21 mouse cellular contexts compared by ENCODE assay signal in the genomic region with DNA sequence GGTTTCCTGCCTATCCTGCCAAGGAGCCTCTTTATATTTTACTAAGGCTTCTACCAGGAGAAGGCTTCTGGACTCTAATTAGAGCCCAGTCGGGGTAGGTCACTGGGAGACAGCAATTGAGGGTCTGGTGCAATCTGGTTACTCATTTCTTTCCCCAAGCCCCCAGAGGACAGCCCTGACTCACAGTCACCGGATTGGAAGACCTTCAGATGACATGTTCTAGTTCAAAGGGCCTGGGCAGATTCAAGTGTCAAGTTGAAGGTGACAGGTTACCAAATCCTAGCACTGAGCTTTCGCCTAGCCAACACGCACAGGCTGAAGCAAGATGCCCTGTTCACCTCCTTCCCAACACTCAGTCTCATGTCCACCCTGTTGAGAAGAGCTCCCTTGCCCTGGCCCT.
DNase-seq lines count a peak whose midpoint lies in the region; ATAC-seq and TF ChIP-seq lines count a peak whose summit lies in the region.
"Had no signal": no experiment of that assay in that cellular context is flagged by ENCODE, and none has a peak within 500 bp of the region (broad histone marks: within the 10 kb centered on the region; RNA-seq: fewer than 3 reads in every experiment).

No protein-coding gene starts in this region.

- H3K9me3 ChIP-seq in lung, embryonic 16.5 days (ENCODE audit: control insufficient read depth, low read length): no peaks in the 10 kb centered on the region
- H3K9me3 ChIP-seq: embryonic facial prominence, embryonic 15.5 days; forebrain, embryonic 10.5 days; heart, embryonic 12.5 days; hindbrain, embryonic 15.5 days had no signal

- ATAC-seq in lung, embryonic 16.5 days (ENCODE audit: low read depth): no peak
- ATAC-seq: forebrain, embryonic 14.5 days; inflammation-experienced regulatory T-cells, adult 6 months; intestine, postnatal 0 days had no signal

- H3K27ac ChIP-seq in lung, embryonic 16.5 days (ENCODE audit: low read length): peak overlapping the region; percentile 55; the same call in 1 of the 2 replicates
- peak overlapping the region; percentile 99 for H3K27ac ChIP-seq in brown adipose tissue, adult 24 weeks (replicated peaks; ENCODE audit: low read depth, low read length)
- H3K27ac ChIP-seq: embryonic facial prominence, embryonic 15.5 days; forebrain, embryonic 10.5 days; hindbrain, embryonic 15.5 days had no signal

- H3K4me2 ChIP-seq in lung, embryonic 16.5 days (ENCODE audit: low read depth, low read length): no peak overlapping the region
- H3K4me2 ChIP-seq: embryonic facial prominence, embryonic 15.5 days; heart, embryonic 12.5 days; hindbrain, embryonic 15.5 days had no signal

- 87% methylated on average over 4 of the region's 4 CpGs for WGBS in lung, embryonic 16.5 days
- WGBS in lung, adult 2 months: 61% methylated on average over 4 of the region's 4 CpGs

- peak; percentile 77 for DNase-seq in adrenal gland, adult 2 months
- no peak for DNase-seq in adrenal gland, postnatal 25 days
- DNase-seq in heart, adult 11 months: peak; percentile 89
- no peak for DNase-seq in heart, adult 9 months (ENCODE audit: low spot score in 2 of 2)
- DNase-seq in lung, adult 2 months: no peak
- no peak for DNase-seq in thymus, postnatal 14 days
- DNase-seq: cerebellum, adult 11 months; cerebellum, adult 8-10 months; cerebellum, postnatal 14 days; embryo, embryonic 11 days; gastrocnemius, postnatal 36 days had no signal

- TF ChIP-seq CTCF in lung, adult 2 months (IDR thresholded peaks at IDR 0.05; ENCODE audit: insufficient read depth, low read length): no peak

- peaks cover 29% of the 10 kb centered on the region for H3K4me1 ChIP-seq in lung, embryonic 16.5 days (replicated peaks; ENCODE audit: control insufficient read depth, insufficient read depth, low read length)
- peaks cover 21% of the 10 kb centered on the region for H3K4me1 ChIP-seq in lung, adult 2 months (ENCODE audit: control insufficient read depth, insufficient read depth, low read length)
- peaks cover 19% of the 10 kb centered on the region for H3K4me1 ChIP-seq in brown adipose tissue, adult 24 weeks (ENCODE audit: control insufficient read depth, insufficient read depth, insufficient read length, low read length)

- no peaks in the 10 kb centered on the region for H3K27me3 ChIP-seq in lung, embryonic 16.5 days (ENCODE audit: control insufficient read depth, insufficient read depth, low read depth, low read length)
- H3K27me3 ChIP-seq: embryonic facial prominence, embryonic 15.5 days; heart, embryonic 12.5 days; hindbrain, embryonic 15.5 days had no signal

- no peak for TF ChIP-seq POLR2A in lung, adult 2 months (IDR thresholded peaks at IDR 0.05; ENCODE audit: borderline replicate concordance, extremely low read depth, low read depth, low read length)

- no peak overlapping the region for H3K4me3 ChIP-seq in lung, embryonic 16.5 days (ENCODE audit: low read length)
- H3K4me3 ChIP-seq in lung, adult 2 months (replicated peaks; ENCODE audit: extremely low read depth, low read depth, low read length): no peak overlapping the region
- H3K4me3 ChIP-seq in brown adipose tissue, adult 24 weeks (ENCODE audit: insufficient read depth, low read depth, low read length): no peak overlapping the region
- H3K4me3 ChIP-seq: embryonic facial prominence, embryonic 15.5 days; erythroblast, embryonic 14.5 days; forebrain, embryonic 10.5 days; heart, embryonic 12.5 days; hindbrain, embryonic 15.5 days had no signal

- H3K36me3 ChIP-seq in lung, embryonic 16.5 days (ENCODE audit: control insufficient read depth, insufficient read depth, low read length): no peaks in the 10 kb centered on the region
- H3K36me3 ChIP-seq: embryonic facial prominence, embryonic 15.5 days; forebrain, embryonic 10.5 days; heart, embryonic 12.5 days; hindbrain, embryonic 15.5 days had no signal

- H3K9ac ChIP-seq in lung, embryonic 16.5 days (ENCODE audit: low read length): no peak overlapping the region
- H3K9ac ChIP-seq: embryonic facial prominence, embryonic 15.5 days; heart, embryonic 12.5 days; hindbrain, embryonic 15.5 days had no signal

Comparison
In these comparisons a context has a peak if more than half of its experiments do, and no peak if none do; other contexts are left out.
1. DNase-seq: peak in adrenal gland, adult 2 months (single experiment) and heart, adult 11 months (single experiment); none in adrenal gland, postnatal 25 days (single experiment), heart, adult 9 months (0 of 2), lung, adult 2 months (single experiment) and thymus, postnatal 14 days (single experiment).